Mouse (Mus musculus) limb, embryonic 11.5 days (tissue): ENCODE measurements around the gene Otor. TPM values are rescaled to one million over a fixed set of nuclear protein-coding genes. Genes with fewer than 3 reads are reported as not detected.

ENCODE experiments used
- ATAC-seq: fragments of 200-750 bp; cut with Nextera tagmentation; 2 replicates; pipeline ENCODE4 v1.8.0; 2017; ENCODE audit warnings: low read depth; ENCODE audit not compliant: insufficient number of reproducible peaks, low FRiP score, low TSS enrichment
- DNase-seq: peaks from one replicate; pipeline ENCODE4 v3.0.0-alpha.2; 2015; ENCODE audit warnings: low spot score
- H3K27ac ChIP-seq: fragments of 300-500 bp; sonication (generic); replicated peaks from 2 replicates; pipeline ENCODE4 v1.5.1; 2014; ENCODE audit warnings: low read depth, mild to moderate bottlenecking, low read length
- H3K27me3 ChIP-seq: fragments of 300-500 bp; sonication (generic); 2 replicates; pipeline ENCODE4 v1.6.1; 2014; ENCODE audit warnings: mild to moderate bottlenecking, low read length, mixed read lengths; ENCODE audit not compliant: control insufficient read depth, insufficient read depth
- H3K36me3 ChIP-seq: fragments of 300-500 bp; sonication (generic); 2 replicates; pipeline ENCODE4 v1.6.1; 2014; ENCODE audit warnings: mild to moderate bottlenecking, low read length, moderate library complexity, mixed read lengths; ENCODE audit not compliant: control insufficient read depth, insufficient read depth
- H3K4me1 ChIP-seq: fragments of 300-500 bp; sonication (generic); 2 replicates; pipeline ENCODE4 v1.6.1; 2014; ENCODE audit warnings: low read length, mixed read lengths; ENCODE audit not compliant: control insufficient read depth, insufficient read depth
- H3K4me2 ChIP-seq: fragments of 300-500 bp; sonication (generic); 2 replicates; pipeline ENCODE4 v1.6.1; 2014; ENCODE audit warnings: low read depth, mild to moderate bottlenecking, moderate library complexity; ENCODE audit not compliant: severe bottlenecking
- H3K4me3 ChIP-seq: fragments of 300-500 bp; sonication (generic); 2 replicates; pipeline ENCODE4 v1.5.1; 2014; ENCODE audit warnings: low read depth, low read length
- H3K9ac ChIP-seq: fragments of 300-500 bp; sonication (generic); 2 replicates; pipeline ENCODE4 v1.6.1; 2014; ENCODE audit warnings: mild to moderate bottlenecking, low read length
- H3K9me3 ChIP-seq: fragments of 300-500 bp; sonication (generic); 2 replicates; pipeline ENCODE4 v1.6.1; 2016; ENCODE audit warnings: low read length; ENCODE audit not compliant: control insufficient read depth
- WGBS: fragments of 180-500 bp; shearing (Covaris S2); extraction: QIAGEN DNeasy Blood & Tissue Kit; methylation state at CpG from one replicate; pipeline ENCODE4 v1.1.7; 2014; 5-methylcytosine and 5-hydroxymethylcytosine counted together
- polyA plus RNA-seq: library from polyadenylated mRNA; unstranded; fragments of >200 nt; fragmentation: Nextera tagmentation; extraction: Ambion mirVana; gene quantifications from 2 replicates; pipeline ENCODE4 v1.2.1, GENCODE M21; 2014

Otor gene
- polyA plus RNA-seq, 1 experiment from 2014 or later: 6.6 TPM

DNA sequence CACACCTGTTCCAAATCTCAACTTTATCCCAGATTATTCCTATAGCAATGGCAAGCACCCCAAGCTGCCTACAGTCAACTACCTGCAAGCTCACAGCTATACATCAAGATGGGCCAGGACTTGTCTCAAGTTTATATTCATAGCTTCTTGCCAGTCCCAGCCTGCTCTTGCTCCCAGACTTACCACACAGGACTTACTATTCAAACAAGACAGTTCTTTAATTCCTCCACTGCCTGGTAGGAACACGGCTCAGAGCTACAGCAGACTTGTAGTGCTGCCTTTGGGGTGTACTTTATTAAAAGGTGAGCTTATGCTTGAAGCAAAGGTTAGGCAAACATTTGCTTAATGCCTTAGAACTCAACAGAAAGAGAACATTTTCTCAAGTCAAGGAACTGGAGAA is 18.9 kb downstream of the Otor start:
- DNase-seq (no peak), ATAC-seq (no peak)
- no peak overlapping the region for H3K27ac ChIP-seq

GRCm38 (mm10) chr2:143113859-143114258 is 35.6 kb downstream of the Otor start:
- 83% methylated on average over 1 of the region's 1 CpGs for WGBS
- no peak overlapping the region for H3K27ac ChIP-seq
- no peak overlapping the region for H3K4me2 ChIP-seq
- DNase-seq (no peak), ATAC-seq (no peak)
- H3K36me3 ChIP-seq: no peaks in the 10 kb centered on the region
- no peak overlapping the region for H3K4me3 ChIP-seq
- H3K9ac ChIP-seq: no peak overlapping the region
- no peaks in the 10 kb centered on the region for H3K4me1 ChIP-seq
- no peaks in the 10 kb centered on the region for H3K27me3 ChIP-seq
- H3K9me3 ChIP-seq: no peaks in the 10 kb centered on the region

More for the DNA sequence above, 18.9 kb downstream of the Otor start:
- Histone ChIP-seq H3K36me3 (no peaks in the 10 kb centered on the region), H3K9ac (no peak overlapping the region), H3K4me3 (no peak overlapping the region), H3K4me1 (no peaks in the 10 kb centered on the region), H3K9me3 (no peaks in the 10 kb centered on the region), H3K27me3 (no peaks in the 10 kb centered on the region), H3K4me2 (no peak overlapping the region)
- 84% methylated on average over 1 of the region's 1 CpGs for WGBS

DNA sequence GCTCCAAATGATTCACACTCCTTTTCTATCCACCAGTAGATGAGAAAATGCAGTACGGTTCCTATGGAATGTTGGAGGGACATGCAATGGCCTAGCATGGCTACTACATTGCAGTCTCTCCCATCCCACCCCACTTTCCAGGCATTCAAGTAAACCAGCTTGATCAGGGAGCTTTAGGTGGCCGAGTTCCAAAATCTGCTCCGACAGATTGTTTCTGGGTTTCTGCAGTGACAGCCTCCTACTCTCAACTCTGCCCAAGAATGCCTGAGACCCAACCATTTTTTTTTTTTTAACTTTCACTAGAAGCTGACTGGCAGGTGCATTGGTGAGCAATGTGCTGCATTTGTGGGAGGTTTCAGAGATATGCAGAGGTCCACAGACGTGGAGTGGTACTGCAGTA is 36.4 kb downstream of the Otor start:
- no peak for DNase-seq
- H3K27me3 ChIP-seq: no peaks in the 10 kb centered on the region
- WGBS: 76% methylated on average over 4 of the region's 4 CpGs
- no peaks in the 10 kb centered on the region for H3K4me1 ChIP-seq
- no peak overlapping the region for H3K4me3 ChIP-seq
- no peak overlapping the region for H3K27ac ChIP-seq
- H3K4me2 ChIP-seq: no peak overlapping the region
- no peaks in the 10 kb centered on the region for H3K9me3 ChIP-seq
- no peaks in the 10 kb centered on the region for H3K36me3 ChIP-seq
- H3K9ac ChIP-seq: no peak overlapping the region
- no peak for ATAC-seq

DNA sequence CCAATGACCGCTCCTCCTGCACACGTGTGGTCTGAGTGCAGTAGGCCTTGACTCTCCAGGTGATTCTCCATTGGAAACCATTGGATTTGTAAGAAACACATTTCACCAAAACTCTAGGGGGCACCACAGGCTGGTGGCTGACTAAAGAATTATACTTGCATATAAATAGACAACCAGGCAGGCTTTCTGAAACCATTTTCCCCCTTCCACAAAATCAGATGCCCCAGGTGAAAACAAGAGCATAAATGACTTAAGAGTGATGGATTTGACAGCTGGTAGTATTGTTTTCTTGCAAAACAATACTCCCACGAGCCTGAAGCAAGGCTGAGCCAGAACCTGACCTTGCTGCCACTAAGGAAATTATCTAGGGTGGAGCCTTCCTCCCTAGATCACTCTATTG is 39.2 kb downstream of the Otor start:
- Histone ChIP-seq H3K4me2 (no peak overlapping the region), H3K4me1 (no peaks in the 10 kb centered on the region), H3K36me3 (no peaks in the 10 kb centered on the region), H3K27me3 (no peaks in the 10 kb centered on the region), H3K27ac (no peak overlapping the region), H3K4me3 (no peak overlapping the region), H3K9ac (no peak overlapping the region), H3K9me3 (no peaks in the 10 kb centered on the region)
- ATAC-seq (no peak), DNase-seq (no peak)
- 73% methylated on average over 3 of the region's 3 CpGs for WGBS

DNA sequence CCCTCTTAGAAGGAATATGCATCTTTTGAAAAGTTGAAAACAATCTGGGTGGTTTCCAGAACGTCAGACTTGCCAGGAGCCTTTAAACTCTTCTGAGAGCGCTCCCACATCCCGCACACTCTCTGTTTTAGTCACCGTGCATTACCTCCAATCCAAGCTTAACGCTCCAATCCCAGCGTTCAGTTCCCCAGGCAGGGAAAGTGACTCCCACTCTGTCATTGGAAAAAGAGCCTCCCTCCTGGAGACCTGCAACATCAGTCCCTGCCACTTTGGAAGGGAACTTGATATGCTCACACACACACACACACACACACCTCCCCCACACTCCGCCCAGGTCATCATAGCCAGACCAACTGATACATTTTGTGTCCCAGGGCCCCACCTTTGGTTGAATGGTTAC is 39.9 kb downstream of the Otor start:
- ATAC-seq: no peak
- 88% methylated on average over 7 of the region's 7 CpGs for WGBS
- no peak overlapping the region for H3K4me2 ChIP-seq

DNA sequence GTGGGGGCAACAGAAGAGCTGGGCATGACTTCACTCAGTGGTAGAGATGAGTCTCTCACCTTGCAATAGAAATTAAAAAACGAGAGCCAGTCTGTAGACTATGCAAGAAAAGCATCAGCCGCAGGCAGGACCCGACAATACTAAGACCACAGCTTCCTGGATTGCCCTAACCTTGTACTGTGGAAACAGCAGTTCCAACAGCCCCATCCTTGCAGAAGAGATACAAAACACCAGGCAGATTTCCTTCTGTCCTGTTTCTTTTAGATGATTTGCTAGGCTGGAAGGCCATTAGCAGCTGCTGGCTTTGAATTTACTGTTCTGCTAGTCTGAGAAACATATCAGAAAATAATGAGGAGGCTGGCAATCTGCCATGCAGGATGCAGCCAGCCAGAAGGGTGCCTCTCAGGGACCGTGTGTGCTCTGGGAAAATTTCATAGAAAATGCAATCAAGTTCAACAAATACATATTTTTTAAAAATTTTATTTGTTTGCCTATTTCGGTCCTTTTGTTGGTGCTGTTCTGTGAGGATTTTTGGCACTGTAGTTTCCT is 52.9 kb downstream of the Otor start:
- Histone ChIP-seq H3K4me2 (no peak overlapping the region), H3K4me3 (no peak overlapping the region), H3K36me3 (no peaks in the 10 kb centered on the region), H3K27ac (no peak overlapping the region), H3K9ac (no peak overlapping the region), H3K4me1 (no peaks in the 10 kb centered on the region), H3K27me3 (no peaks in the 10 kb centered on the region), H3K9me3 (no peaks in the 10 kb centered on the region)
- ATAC-seq (no peak), DNase-seq (no peak)
- 80% methylated on average over 5 of the region's 5 CpGs for WGBS

More for the DNA sequence above, 39.9 kb downstream of the Otor start:
- no peak overlapping the region for H3K27ac ChIP-seq
- no peaks in the 10 kb centered on the region for H3K4me1 ChIP-seq
- H3K9ac ChIP-seq: no peak overlapping the region
- H3K27me3 ChIP-seq: no peaks in the 10 kb centered on the region
- no peak overlapping the region for H3K4me3 ChIP-seq
- DNase-seq: no peak
- no peaks in the 10 kb centered on the region for H3K36me3 ChIP-seq
- no peaks in the 10 kb centered on the region for H3K9me3 ChIP-seq

Other genes with a start within 250 kb of the Otor start
- 11.7 and 13.7 TPM in 2 replicates for gene Kif16b, start 176.9 kb upstream of the Otor start, polyA plus RNA-seq
- gene Snrpb2, start 15.4 kb upstream of the Otor start, polyA plus RNA-seq: 150 and 154 TPM in 2 replicates